Mouse (Mus musculus) CD4-positive helper T cell, adult 2 months (primary cell): ENCODE measurements around the gene Pigh.

Experiments
- DNase-seq: peaks from one replicate; pipeline ENCODE4 v3.0.0-alpha.2; 2012; ENCODE audit warnings: low read depth, missing footprints, low spot score

The Pigh gene

GRCm38 (mm10) chr12:79067526-79067925 is 21.9 kb downstream of the Pigh start:
- DNase-seq = no peak

DNA sequence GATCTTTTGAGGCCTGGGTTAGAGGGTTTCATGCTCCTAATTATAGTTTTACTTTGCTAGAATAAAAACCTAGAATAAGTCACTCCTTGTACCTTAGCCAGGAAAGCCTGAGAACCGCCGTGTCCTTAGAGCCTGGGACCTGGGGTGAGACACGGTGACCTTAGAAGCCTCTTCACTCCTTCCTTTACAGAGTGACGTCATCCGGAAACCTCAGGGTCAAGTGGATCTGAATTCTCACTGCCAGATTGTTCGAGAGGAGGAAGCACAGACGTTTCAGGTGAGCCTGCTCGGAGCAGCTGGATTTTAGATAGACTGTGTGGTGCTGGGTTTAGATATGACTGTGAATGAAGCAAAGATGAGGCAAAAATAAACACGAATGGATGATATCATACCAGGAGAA is 23.0 kb downstream of the Pigh start:
- no peak for DNase-seq

GRCm38 (mm10) chr12:79064451-79064850 is 25.0 kb downstream of the Pigh start:
- DNase-seq = no peak

- no peak for DNase-seq
Measured at GRCm38 (mm10) chr12:79060766-79061652, 28.4 kb downstream of the Pigh start.

GRCm38 (mm10) chr12:79060134-79060533 is 29.3 kb downstream of the Pigh start:
- DNase-seq = no peak

DNA sequence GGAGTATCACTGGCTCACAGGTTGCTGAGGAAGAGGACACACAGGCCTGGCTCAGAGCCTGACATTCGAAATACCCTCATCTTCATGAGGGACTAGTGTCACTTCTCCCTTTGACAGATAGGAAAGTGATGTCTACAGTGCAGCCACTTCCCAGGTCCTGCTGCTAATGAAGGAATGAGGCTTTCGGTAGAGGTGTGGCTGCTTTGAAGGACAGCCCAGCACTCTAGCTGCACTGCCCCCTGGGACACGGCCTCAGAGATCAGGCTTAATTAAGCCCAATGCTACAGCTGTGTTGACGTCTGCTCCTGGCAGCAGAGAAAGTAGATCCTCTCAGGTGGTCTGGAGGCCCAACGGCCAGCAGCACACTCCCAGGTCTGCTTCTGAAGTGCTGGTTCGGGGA is 29.9 kb downstream of the Pigh start:
- no peak for DNase-seq

DNA sequence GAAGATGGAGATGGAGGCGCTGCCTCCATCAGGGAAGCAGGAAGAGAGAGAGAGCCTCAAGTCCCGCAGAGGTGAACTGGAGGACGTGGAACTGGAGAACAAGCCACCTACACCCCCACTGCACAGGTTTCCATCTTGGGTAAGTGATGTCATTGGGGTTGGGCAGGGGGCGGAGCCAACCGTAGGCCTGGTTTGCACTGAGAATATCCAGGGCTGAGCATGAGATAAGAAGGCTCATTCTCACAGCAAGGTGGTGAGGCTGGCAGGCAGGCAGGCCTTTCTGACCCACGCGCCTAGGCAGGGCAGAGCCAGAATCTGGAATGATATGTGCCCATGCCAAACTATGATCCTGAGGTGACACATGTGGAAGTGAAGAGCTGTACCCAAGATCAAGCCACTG is 34.2 kb downstream of the Pigh start:
- DNase-seq = no peak

GRCm38 (mm10) chr12:79052073-79052472 is 37.4 kb downstream of the Pigh start:
- DNase-seq = no peak

DNA sequence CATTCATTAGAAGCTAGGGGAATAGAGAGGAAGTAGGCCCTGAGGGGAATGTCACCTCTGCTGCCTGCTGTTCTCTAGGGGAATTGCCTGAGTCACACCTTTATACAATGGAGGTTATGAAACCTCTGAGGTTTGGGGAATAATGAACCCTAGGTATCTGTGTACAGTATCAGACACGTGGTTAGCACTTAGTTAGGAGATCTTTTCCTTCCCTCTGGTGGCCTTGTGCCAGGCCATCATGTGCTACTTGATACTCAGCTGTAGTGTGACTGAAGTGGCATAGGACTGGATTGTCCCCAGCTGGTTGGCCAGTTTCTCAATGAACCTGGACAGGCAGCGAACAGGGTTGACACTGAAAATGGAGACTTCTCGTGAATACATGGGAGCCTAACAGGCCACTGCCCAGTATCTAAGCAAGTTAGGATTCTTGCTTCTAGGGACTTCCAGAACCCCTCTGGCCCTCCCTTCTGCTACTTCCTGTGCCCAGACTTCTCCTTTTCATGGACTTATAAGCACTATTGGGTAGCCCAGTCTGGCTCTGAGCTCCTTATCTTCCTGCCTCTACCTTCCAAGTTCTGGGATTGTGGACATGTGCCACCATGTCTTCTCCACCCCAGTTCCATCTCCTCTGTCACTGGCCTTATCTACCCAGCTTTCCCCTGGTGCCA is 38.8 kb downstream of the Pigh start:
- no peak for DNase-seq

- no peak for DNase-seq
Measured at GRCm38 (mm10) chr12:79049807-79050206, 39.6 kb downstream of the Pigh start.

- no peak for DNase-seq
Measured at GRCm38 (mm10) chr12:79048898-79049297, 40.6 kb downstream of the Pigh start.

DNA sequence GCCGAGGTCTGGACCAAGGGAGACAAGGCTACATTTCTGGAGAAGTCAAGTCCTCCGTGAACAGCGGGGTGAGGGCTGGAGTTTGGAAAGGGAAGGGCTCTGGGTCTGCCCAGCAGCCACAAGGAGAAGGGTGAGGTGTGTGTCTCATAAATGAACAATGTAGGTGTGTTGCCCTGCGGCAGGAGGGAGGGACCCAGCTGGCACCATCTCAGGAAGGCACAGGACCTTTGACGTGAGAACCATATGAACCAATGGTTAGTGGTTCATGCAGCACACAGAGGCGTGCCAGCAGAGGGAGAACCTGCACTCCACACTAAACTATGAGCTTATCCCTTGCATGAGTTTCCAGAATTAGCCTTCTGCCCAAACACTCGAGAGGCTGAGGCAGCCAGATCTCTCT is 42.2 kb downstream of the Pigh start:
- DNase-seq = no peak

GRCm38 (mm10) chr12:79046171-79046570 is 43.3 kb downstream of the Pigh start:
- no peak for DNase-seq

DNA sequence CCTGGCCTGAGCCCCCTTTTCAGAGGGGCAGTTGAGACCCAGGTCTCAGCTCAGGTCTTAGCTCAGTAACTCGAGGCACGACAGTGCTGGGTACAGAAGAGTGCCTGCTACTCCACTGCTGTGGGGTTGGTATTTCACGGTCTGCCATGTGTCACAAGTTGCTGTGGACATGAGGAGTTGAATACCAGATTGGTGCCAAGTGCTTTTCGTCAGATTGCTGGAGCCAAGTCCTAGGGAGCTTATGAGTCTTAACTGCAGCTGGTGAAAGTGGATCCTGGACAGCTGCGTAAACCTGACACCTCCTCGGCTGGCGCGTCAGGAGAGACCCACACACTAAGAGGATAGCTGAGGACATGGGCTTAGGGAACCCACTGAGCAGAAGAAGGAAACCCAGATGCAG is 44.8 kb downstream of the Pigh start:
- DNase-seq = no peak

GRCm38 (mm10) chr12:79041436-79041835 is 48.0 kb downstream of the Pigh start:
- no peak for DNase-seq

GRCm38 (mm10) chr12:79040201-79040827 is 49.1 kb downstream of the Pigh start:
- DNase-seq = no peak

GRCm38 (mm10) chr12:79039708-79040107 is 49.7 kb downstream of the Pigh start:
- no peak for DNase-seq

- DNase-seq = no peak
Measured at GRCm38 (mm10) chr12:79035349-79035748, 54.1 kb downstream of the Pigh start.

- no peak for DNase-seq
Measured at GRCm38 (mm10) chr12:79034331-79034730, 55.1 kb downstream of the Pigh start.
